Mouse (Mus musculus) ES-E14 (cell line): ENCODE results near the gene Idi1.

ENCODE experiments used
- CHD2 ChIP-seq: IDR thresholded peaks from 2 replicates; pipeline ENCODE4 v1.6.1; 2014; ENCODE audit warnings: mild to moderate bottlenecking, low read depth, low read length, inconsistent platforms
- MAFK ChIP-seq: IDR thresholded peaks from 2 replicates; pipeline ENCODE4 v1.6.1; 2014; ENCODE audit warnings: mild to moderate bottlenecking, low read depth, low read length, inconsistent platforms; ENCODE audit not compliant: insufficient read depth
- ZC3H11A ChIP-seq: IDR thresholded peaks from 2 replicates; pipeline ENCODE4 v1.6.1; 2012; ENCODE audit warnings: low read depth, mild to moderate bottlenecking, inconsistent platforms, low read length, borderline replicate concordance

DNA sequence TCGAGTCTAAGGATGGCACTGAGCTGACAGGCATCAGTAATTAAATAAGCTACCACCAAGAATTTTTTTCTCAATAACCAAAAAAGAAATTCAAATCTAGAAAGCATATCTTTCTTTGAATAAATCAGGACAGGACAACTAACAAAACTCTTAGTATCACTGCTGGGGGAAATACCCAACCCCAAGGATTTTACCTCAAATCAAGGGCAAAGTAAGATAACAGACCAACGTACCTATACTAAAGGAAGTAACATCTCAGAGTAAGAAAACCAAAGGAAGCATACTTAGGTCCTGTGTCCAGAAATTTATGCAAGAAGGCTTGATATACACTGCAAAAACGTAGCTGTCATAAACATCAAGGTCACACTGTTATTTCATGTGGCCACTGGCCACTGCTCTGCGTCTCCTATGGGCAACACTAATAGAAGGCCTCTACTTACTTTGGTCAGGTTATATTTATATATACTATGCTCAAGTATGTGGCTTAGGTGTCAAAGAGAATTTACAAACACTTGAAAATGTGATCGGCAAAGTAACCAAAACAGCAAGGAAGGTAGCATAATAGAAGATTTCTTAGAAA lies 15.6 kb upstream of the Idi1 start:
- TF ChIP-seq ZC3H11A (no peak), CHD2 (no peak), MAFK (no peak)
